Mouse (Mus musculus): ENCODE results near the gene Clmn. TPM values are rescaled to one million over a fixed set of nuclear protein-coding genes. Genes with fewer than 3 reads are reported as not detected.

Gene Clmn
- 7.5 and 14.3 TPM in 2 replicates for total RNA-seq (2021)
- long read RNA-seq, experiment 1, full-length matches to known transcripts, result 1 of 5 reads
- long read RNA-seq, experiment 1, partial matches to known transcripts, result 0 of 5 reads
- long read RNA-seq, experiment 1, other reads (novel, unspliced or antisense), result 4 of 5 reads
- long read RNA-seq, experiment 2, full-length matches to known transcripts, result 2 of 6 reads
- long read RNA-seq, experiment 2, partial matches to known transcripts, result 2 of 6 reads
- long read RNA-seq, experiment 2, other reads (novel, unspliced or antisense), result 2 of 6 reads

- DNase-seq, result peak; percentile 67
Measured at GRCm38 (mm10) chr12:104864439-104865165, at the start of gene Clmn. Gene Clmn (minus strand): TSS chr12:104865076.

- DNase-seq, result no peak
Measured at GRCm38 (mm10) chr12:104912990-104913389, 48.1 kb upstream of the Clmn start.

DNA sequence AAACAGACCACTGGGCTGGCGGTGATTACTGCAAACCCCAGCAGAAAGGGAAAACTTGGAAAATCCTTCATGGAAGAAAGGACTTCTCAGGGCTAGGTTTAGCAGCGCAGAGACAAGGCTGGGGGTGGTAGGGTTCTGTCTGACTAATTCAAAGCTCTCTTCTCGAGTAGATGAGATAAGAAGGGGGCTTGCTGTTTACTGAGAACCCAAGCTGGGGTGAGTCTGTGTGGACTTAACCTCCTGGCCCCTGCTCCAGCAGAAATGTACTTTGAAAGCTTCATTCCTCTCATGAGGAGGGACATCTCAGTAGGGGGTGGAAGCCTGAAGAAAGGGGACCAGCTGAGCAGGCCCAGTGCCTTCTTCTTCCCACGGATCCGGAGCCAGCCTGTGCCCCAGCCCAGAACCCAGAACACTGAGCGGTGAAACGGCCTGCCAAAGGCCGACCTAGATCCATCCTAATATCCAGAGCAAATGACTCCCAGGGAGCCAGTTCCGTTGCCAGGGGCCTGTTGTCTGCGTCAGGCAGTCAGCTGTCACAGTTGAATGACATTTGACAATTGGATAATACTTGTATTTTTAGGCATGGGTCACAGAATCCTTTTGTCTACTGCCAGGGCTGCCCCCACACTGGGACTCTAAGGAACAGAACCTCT is 47.5 kb upstream of the Clmn start:
- DNase-seq, result no peak

- no peak for DNase-seq
Measured at GRCm38 (mm10) chr12:104909750-104910149, 44.9 kb upstream of the Clmn start.

- no peak for DNase-seq
Measured at GRCm38 (mm10) chr12:104908986-104909385, 44.1 kb upstream of the Clmn start.

- DNase-seq, result no peak
Measured at GRCm38 (mm10) chr12:104908024-104908781, 43.3 kb upstream of the Clmn start.

- no peak for DNase-seq
Measured at GRCm38 (mm10) chr12:104907133-104907532, 42.3 kb upstream of the Clmn start.

DNA sequence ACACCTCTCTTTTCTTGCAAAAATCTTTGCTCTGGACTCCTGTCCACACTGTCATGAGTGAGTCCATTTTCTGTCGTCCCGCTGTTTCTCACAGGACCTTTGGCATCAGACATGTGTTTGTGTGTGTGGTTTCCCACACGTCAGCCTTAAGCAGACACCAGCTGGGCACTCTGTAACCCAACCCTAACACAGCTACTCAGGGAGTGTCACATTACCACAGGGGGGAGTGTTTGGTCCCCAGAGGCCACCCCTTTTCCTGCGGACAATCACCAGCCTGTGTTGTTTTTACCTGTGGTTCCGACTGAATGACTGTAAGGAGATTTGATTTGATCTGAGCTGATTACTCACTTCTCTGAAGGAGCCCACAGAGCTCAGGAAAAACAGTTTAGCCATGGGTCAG is 39.3 kb upstream of the Clmn start:
- DNase-seq, result no peak

DNA sequence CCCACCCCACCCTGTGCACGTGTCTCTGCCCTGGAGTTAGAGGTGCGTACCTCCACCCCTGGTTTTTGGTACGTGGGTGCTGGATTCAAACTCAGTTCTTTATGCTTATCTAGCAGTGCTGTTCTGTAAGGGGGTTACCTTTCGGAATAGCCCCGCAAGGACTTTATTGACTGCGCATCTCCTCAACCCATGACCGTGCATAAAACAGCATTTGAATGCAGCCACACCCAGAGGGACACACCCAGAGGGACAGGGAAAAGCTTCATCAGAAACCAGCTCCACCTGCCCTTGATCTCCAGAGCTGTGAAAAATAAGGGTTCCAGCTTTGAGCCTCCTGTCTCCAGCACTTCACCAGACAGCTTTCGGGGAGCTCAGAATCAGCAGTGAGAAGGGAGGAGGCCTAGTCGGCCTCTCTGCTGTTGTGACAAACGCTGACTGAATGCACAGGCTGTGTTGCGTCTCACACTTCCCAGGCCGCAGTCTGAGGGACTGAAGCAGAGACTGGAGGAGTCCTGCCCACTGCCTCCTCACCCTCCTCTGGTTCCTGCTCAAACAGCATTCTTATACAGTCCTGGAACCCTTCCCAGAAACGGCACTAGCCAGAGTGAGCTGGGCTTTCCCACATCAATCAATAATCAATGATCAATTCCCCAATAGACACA is 37.6 kb upstream of the Clmn start:
- DNase-seq, result no peak

GRCm38 (mm10) chr12:104901320-104901719 is 36.4 kb upstream of the Clmn start:
- no peak for DNase-seq

GRCm38 (mm10) chr12:104899835-104900234 is 35.0 kb upstream of the Clmn start:
- peak; percentile 74 for DNase-seq

GRCm38 (mm10) chr12:104899161-104899560 is 34.3 kb upstream of the Clmn start:
- no peak for DNase-seq

DNA sequence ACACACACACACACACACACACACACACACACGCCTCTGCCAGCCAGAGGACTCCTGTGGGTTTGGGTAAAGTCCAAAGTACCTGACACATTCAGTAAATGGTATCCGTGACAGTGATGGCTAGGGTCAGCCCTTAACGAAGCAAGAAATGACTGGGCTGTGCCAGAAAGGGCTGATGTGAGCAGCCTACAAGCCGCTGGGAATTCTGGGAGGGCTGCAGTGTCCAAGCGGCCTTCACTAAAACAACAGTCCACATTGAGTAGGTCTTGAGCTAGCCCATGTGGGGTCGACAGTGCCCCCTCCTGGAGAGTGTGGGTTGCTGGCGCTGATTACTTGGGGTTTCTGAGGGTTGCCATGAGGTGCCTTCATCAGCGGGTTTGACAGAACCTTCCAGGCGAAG is 33.8 kb upstream of the Clmn start:
- DNase-seq, result no peak

DNA sequence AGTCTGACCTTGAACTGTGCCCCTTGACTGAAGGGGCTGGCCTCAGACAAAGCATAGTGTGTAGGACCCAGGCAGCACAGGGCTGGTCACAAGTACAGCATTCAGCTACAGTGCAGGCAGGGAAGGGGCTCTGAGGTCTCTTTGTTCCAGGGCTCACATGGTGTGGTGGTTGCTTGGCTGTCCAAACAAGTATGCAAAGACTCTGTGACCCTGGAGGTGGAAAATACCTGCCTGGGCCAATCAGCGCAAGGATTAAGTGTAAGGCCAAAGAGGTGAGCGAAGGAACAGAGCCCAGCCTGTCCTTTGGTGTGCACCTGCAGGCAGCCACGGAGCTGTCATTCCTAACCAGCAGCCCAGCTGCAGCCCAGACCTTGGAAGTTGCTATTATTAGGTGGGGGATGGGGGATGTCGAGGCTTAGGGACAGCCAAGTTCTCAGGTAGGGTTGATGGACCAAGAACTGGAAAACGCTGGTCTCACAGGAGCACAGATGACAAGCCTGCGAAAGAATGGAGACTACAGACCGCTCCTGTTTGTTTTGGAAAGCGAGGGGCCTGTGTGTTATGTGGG is 32.3 kb upstream of the Clmn start:
- no peak for DNase-seq

- DNase-seq, result peak; percentile 47
Measured at GRCm38 (mm10) chr12:104896640-104897039, 31.8 kb upstream of the Clmn start.

- DNase-seq, result no peak
Measured at GRCm38 (mm10) chr12:104892245-104892644, 27.4 kb upstream of the Clmn start.

- no peak for DNase-seq
Measured at GRCm38 (mm10) chr12:104890066-104890465, 25.2 kb upstream of the Clmn start.

- no peak for DNase-seq
Measured at GRCm38 (mm10) chr12:104886104-104886503, 21.2 kb upstream of the Clmn start.

DNA sequence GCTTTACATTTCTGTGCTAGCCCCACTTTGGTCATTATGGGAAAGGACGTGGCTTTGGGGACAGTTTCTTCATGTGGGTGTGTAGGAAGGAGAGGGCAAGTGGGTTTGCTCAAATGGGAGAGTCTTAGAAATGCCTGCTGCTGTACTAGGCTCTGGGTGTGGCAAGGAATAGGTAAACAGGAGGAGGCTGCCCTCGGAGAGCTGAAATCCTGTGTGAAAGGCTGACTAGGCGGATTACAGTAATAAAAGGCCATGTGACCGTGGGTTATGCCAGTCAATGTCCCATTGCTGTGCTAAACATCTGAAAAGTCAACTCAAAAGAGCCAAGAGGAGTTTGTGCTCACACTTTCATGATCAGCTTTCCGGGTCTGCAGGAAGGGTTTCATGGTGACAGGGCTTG is 17.7 kb upstream of the Clmn start:
- no peak for DNase-seq

DNA sequence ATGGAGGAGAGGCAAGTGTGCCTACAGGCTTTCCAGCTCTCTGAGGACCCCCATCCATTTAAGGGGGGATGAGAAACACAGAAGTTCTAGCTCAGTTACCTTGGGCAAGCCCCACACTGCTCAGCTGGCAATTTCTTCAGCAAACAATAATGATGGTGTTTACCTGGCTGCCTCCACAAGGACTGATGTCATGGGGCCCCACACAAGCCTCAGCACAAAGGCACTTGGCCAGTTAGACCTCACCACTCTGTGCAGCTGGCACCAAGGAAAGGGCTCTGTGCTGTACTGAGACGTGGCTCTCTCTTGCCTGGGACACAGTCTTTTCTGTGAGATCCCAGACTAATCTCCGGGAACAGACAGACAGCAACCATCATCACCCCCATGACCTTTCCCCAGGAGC is 17.2 kb upstream of the Clmn start:
- DNase-seq, result no peak

- DNase-seq, result no peak
Measured at GRCm38 (mm10) chr12:104881518-104882060, 16.7 kb upstream of the Clmn start.

Data from adrenal gland, postnatal 14 days (tissue).